Mouse (Mus musculus) stomach, postnatal 0 days (tissue): ENCODE results near the gene Isca1.

Source experiments
- CTCF ChIP-seq: IDR thresholded peaks from 2 replicates; pipeline ENCODE4 v1.5.1; 2016; ENCODE audit warnings: antibody characterized with exemption, low read depth, mild to moderate bottlenecking, moderate library complexity
- EP300 ChIP-seq: optimal IDR thresholded peaks from 2 replicates; pipeline ENCODE3; 2016; ENCODE audit warnings: antibody characterized with exemption

GRCm38 (mm10) chr13:59800077-59800476, 30.5 kb upstream of the Isca1 start:
- TF ChIP-seq CTCF = no peak
- no peak for TF ChIP-seq EP300
